Mouse (Mus musculus) brown adipose tissue, adult 24 weeks (tissue): Measurements from ENCODE around the gene Med9. TPM values are rescaled to one million over a fixed set of nuclear protein-coding genes. Genes with fewer than 3 reads are reported as not detected.

ENCODE experiments used
- H3K27ac ChIP-seq: fragments of 200-500 bp; replicated peaks from 2 replicates; pipeline ENCODE4 v1.5.1; 2012; ENCODE audit warnings: low read depth, mild to moderate bottlenecking, low read length
- H3K4me1 ChIP-seq: fragments of 200-500 bp; 2 replicates; pipeline ENCODE4 v1.6.1; 2012; ENCODE audit warnings: low read length, mixed read lengths; ENCODE audit not compliant: control insufficient read depth, insufficient read depth, insufficient read length
- H3K4me3 ChIP-seq: fragments of 200-500 bp; 2 replicates; pipeline ENCODE4 v1.5.1; 2012; ENCODE audit warnings: low read depth, mild to moderate bottlenecking, low read length, moderate library complexity; ENCODE audit not compliant: insufficient read depth
- polyA plus RNA-seq: library from polyadenylated mRNA; stranded (reverse); fragments of >200 nt; gene quantifications from 2 replicates; pipeline ENCODE4 v1.2.4, GENCODE M21; 2012; ENCODE audit not compliant: missing spikeins, insufficient read depth, insufficient read length

Med9 gene
- polyA plus RNA-seq, 1 experiment: 21.6 TPM

- Histone ChIP-seq H3K4me1 (no peaks in the 10 kb centered on the region), H3K27ac (no peak overlapping the region), H3K4me3 (no peak overlapping the region)
Observed at GRCm38 (mm10) chr11:60003811-60004210, 55.8 kb downstream of the Med9 start.

GRCm38 (mm10) chr11:60004716-60005115 lies 56.7 kb downstream of the Med9 start:
- H3K4me3 ChIP-seq: no peak overlapping the region
- H3K4me1 ChIP-seq: no peaks in the 10 kb centered on the region
- H3K27ac ChIP-seq: no peak overlapping the region

DNA sequence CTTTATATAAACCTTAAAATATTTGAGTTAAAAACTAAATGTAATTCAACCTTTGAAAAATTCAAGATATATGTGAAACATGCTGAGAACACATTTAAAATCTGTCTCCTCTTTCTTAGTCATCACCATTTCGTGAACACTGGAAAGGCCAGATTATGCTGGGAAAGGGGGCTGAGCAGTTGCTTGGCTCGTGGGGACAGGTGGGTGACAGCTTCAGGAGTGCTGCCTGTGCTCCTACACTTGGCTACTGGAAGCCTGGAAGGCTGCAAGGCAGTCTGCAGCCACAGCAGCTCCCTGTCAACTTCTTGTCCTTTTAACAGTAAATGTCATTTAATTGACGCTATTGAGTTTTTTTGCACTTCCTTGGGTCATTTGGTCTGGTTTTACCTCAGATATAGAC lies 57.9 kb downstream of the Med9 start:
- Histone ChIP-seq H3K27ac (no peak overlapping the region), H3K4me3 (no peak overlapping the region), H3K4me1 (no peaks in the 10 kb centered on the region)

DNA sequence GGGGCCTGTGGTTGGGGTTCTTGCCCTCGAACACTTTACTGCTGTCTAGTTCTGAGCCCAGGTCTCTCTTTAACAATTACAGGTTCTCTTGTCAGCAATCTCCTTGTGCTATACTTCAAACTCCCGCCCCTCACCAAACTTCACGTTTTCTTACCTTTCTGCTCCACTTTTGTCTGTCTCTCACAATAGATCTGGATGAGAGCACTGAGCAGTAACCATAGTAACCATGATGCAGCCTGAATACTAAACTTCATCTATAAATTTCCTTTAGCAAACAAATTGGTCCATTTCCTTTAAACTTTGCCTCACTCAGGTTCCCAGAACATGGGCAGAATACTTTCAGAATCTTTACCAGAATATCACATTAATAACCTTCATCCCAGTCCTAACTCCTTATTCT lies 61.4 kb downstream of the Med9 start:
- Histone ChIP-seq H3K4me3 (no peak overlapping the region), H3K27ac (no peak overlapping the region), H3K4me1 (no peaks in the 10 kb centered on the region)

GRCm38 (mm10) chr11:60011516-60011915 lies 63.5 kb downstream of the Med9 start:
- no peaks in the 10 kb centered on the region for H3K4me1 ChIP-seq
- no peak overlapping the region for H3K4me3 ChIP-seq
- no peak overlapping the region for H3K27ac ChIP-seq

Other genes starting within 250 kb of the Med9 start
- 1.3 and 3.8 TPM in 2 replicates for gene Pld6, start 160.6 kb upstream of the Med9 start, polyA plus RNA-seq
- 17.9 and 27.3 TPM in 2 replicates for gene Flcn, start 138.2 kb upstream of the Med9 start, polyA plus RNA-seq
- 32.1 and 33.2 TPM in 2 replicates for gene Nt5m, start 108.8 kb upstream of the Med9 start, polyA plus RNA-seq
- 105 and 106 TPM in 2 replicates for gene Cops3, start 108.4 kb upstream of the Med9 start, polyA plus RNA-seq
- 38.5 and 46.6 TPM in 2 replicates for gene Rasd1, start 16.7 kb downstream of the Med9 start, polyA plus RNA-seq
- 8.5 and 29.6 TPM in 2 replicates for gene Pemt, start 98.3 kb downstream of the Med9 start, polyA plus RNA-seq
- 11.7 and 13.7 TPM in 2 replicates for gene Rai1, start 156.8 kb downstream of the Med9 start, polyA plus RNA-seq